Mouse (Mus musculus): ENCODE results near the gene Olfr930.

The Olfr930 gene

GRCm38 (mm10) chr9:38929509-38929908 lies at the start of gene Olfr930:
Gene Olfr930 (plus strand): TSS chr9:38929809.
- DNase-seq (ENCODE audit: low spot score), result no peak

GRCm38 (mm10) chr9:38953401-38954123 lies 24.0 kb downstream of the Olfr930 start:
- DNase-seq (ENCODE audit: low spot score), result no peak

GRCm38 (mm10) chr9:38954124-38954416 lies 24.5 kb downstream of the Olfr930 start:
- no peak for DNase-seq (ENCODE audit: low spot score)

- no peak for DNase-seq (ENCODE audit: low spot score)
These were observed 42.4 kb downstream of the Olfr930 start, which contains the start of gene Olfr933 for GRCm38 (mm10) chr9:38972013-38972412. Gene Olfr933 (plus strand): TSS chr9:38972313.

Data from ovary, postnatal 36 days (tissue).